8 mouse cellular contexts compared by ENCODE assay signal in the genomic region with DNA sequence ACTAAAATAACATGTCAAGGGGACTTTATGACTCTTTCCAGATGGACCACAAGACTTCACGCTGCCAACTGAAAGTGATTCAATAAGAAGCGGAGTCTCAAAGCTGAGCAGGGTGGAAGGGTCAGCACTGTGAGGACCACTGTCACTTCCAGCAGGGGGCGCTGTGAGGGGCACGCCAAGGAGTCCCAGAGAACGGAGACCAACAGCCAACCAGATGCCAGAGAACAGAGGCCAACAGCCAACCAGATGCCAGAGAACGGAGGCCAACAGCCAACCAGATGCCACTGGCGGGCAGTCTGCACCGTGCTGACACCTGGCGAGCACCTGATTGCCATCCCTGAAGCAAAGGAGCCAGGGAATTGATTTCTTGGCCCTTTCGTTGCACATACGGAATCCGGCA. TPM values are rescaled to one million over a fixed set of nuclear protein-coding genes. Genes with fewer than 3 reads are reported as not detected.
DNase-seq lines count a peak whose midpoint lies in the region; ATAC-seq lines count a peak whose summit lies in the region.

No protein-coding gene starts in this region.

- H3K27ac ChIP-seq in embryonic facial prominence, embryonic 14.5 days (replicated peaks; ENCODE audit: low read depth, low read length) = no peak overlapping the region
- H3K27ac ChIP-seq in intestine, embryonic 16.5 days (ENCODE audit: low read length) = no peak overlapping the region

- H3K27me3 ChIP-seq in embryonic facial prominence, embryonic 14.5 days (replicated peaks; ENCODE audit: control insufficient read depth, insufficient read depth, low read length) = no peaks in the 10 kb centered on the region
- no peaks in the 10 kb centered on the region for H3K27me3 ChIP-seq in intestine, embryonic 16.5 days (replicated peaks; ENCODE audit: control insufficient read depth, insufficient read depth, low read length)

- no peak for ATAC-seq in cerebellum, adult (ENCODE audit: insufficient number of reproducible peaks, low FRiP score, low TSS enrichment)
- peak; percentile 44; the same call in 1 of the 2 replicates for ATAC-seq in embryonic facial prominence, embryonic 14.5 days (ENCODE audit: low read depth)
- ATAC-seq in intestine, embryonic 16.5 days = peak; percentile 21; the same call in 1 of the 2 replicates
- ATAC-seq in megakaryocyte-erythroid progenitor cell, adult 5-6 weeks (replicated peaks; ENCODE audit: low FRiP score, low TSS enrichment, poor library complexity, severe bottlenecking) = peak; percentile 18; the same call in 1 of the 2 replicates

- no peaks in the 10 kb centered on the region for H3K9me3 ChIP-seq in embryonic facial prominence, embryonic 14.5 days (ENCODE audit: control insufficient read depth, low read length)
- H3K9me3 ChIP-seq in intestine, embryonic 16.5 days (ENCODE audit: control insufficient read depth, low read length) = no peaks in the 10 kb centered on the region

- H3K4me3 ChIP-seq in embryonic facial prominence, embryonic 14.5 days (ENCODE audit: low read depth, low read length) = no peak overlapping the region
- no peak overlapping the region for H3K4me3 ChIP-seq in intestine, embryonic 16.5 days (ENCODE audit: low read length)

- no peaks in the 10 kb centered on the region for H3K36me3 ChIP-seq in embryonic facial prominence, embryonic 14.5 days (ENCODE audit: control insufficient read depth, insufficient read depth, low read length)
- no peaks in the 10 kb centered on the region for H3K36me3 ChIP-seq in intestine, embryonic 16.5 days (ENCODE audit: control insufficient read depth, insufficient read depth, low read length)

- DNase-seq in cerebellum, postnatal 25 days = peak; percentile 44 to 62
- DNase-seq in CD4-positive helper T cell, adult 2 months (ENCODE audit: low read depth, low spot score) = peak; percentile 17
- no peak for DNase-seq in embryonic facial prominence, embryonic 14.5 days (ENCODE audit: low spot score)
- peak; percentile 50 for DNase-seq in thymus, postnatal 14 days
- DNase-seq in urinary bladder, postnatal 14 days (ENCODE audit: low spot score) = no peak

- 43% methylated on average over 12 of the region's 12 CpGs for WGBS in embryonic facial prominence, embryonic 14.5 days
- WGBS in intestine, embryonic 16.5 days = 47% methylated on average over 12 of the region's 12 CpGs

- H3K4me1 ChIP-seq in embryonic facial prominence, embryonic 14.5 days (ENCODE audit: control insufficient read depth, insufficient read depth, low read length) = no peaks in the 10 kb centered on the region
- peaks cover 4% of the 10 kb centered on the region; the same call in 1 of the 2 replicates for H3K4me1 ChIP-seq in intestine, embryonic 16.5 days (ENCODE audit: control insufficient read depth, insufficient read depth, low read length)

- H3K9ac ChIP-seq in embryonic facial prominence, embryonic 14.5 days (ENCODE audit: low read depth, low read length) = no peak overlapping the region
- no peak overlapping the region for H3K9ac ChIP-seq in intestine, embryonic 16.5 days (ENCODE audit: low read depth, low read length)

- no peak overlapping the region for H3K4me2 ChIP-seq in embryonic facial prominence, embryonic 14.5 days (ENCODE audit: low read depth, low read length)
- H3K4me2 ChIP-seq in intestine, embryonic 16.5 days (ENCODE audit: low read depth, low read length) = no peak overlapping the region

RNA-seq across cellular contexts. Expression of a gene that starts 49.9 kb away (rescaled TPM):
- polyA plus RNA-seq in embryonic facial prominence, embryonic 14.5 days (2014; fragmentation: Nextera tagmentation; extraction: Ambion mirVana) = 30.6 and 44.1 TPM in 2 replicates
- 26.9 and 31.0 TPM in 2 replicates for polyA plus RNA-seq in intestine, embryonic 16.5 days (2015; fragmentation: Nextera tagmentation; extraction: Ambion mirVana)
- 19.6 and 26.5 TPM in 2 replicates for total RNA-seq in megakaryocyte-erythroid progenitor cell, adult 5-6 weeks (2014; fragmentation: Nextera tagmentation)
- 4.0 and 17.2 TPM in 2 replicates for total RNA-seq in megakaryocyte-erythroid progenitor cell, adult 5-6 weeks (2017)

Comparison
In these comparisons a context has a peak if more than half of its experiments do, and no peak if none do; other contexts are left out.
1. DNase-seq: peak in cerebellum, postnatal 25 days (2 of 2), CD4-positive helper T cell, adult 2 months (single experiment) and thymus, postnatal 14 days (single experiment); none in embryonic facial prominence, embryonic 14.5 days (single experiment) and urinary bladder, postnatal 14 days (single experiment).